In genomic region chr5:144914433-144914906, GRCm38 (mm10) we compare ENCODE assay signal across 8 mouse cellular contexts. TPM values are rescaled to one million over a fixed set of nuclear protein-coding genes. Genes with fewer than 3 reads are reported as not detected.
DNase-seq lines count a peak whose midpoint lies in the region; ATAC-seq and TF ChIP-seq lines count a peak whose summit lies in the region.
"Had no signal": no experiment of that assay in that cellular context is flagged by ENCODE, and none has a peak within 500 bp of the region (broad histone marks: within the 10 kb centered on the region; RNA-seq: fewer than 3 reads in every experiment).

No protein-coding gene starts in this region.

- no peak for TF ChIP-seq CTCF in cortical plate, adult 2 months (IDR thresholded peaks at IDR 0.05; ENCODE audit: extremely low read depth, insufficient read depth, low read length)

- no peak for DNase-seq in hindbrain, embryonic 11.5 days (ENCODE audit: low spot score)
- no peak for DNase-seq in hindbrain, embryonic 14.5 days (ENCODE audit: low spot score)
- DNase-seq in ovary, postnatal 36 days (ENCODE audit: low spot score): no peak
- DNase-seq: lung, embryonic 14.5 days had no signal

- no peak overlapping the region for H3K4me2 ChIP-seq in hindbrain, embryonic 13.5 days
- no peak overlapping the region for H3K4me2 ChIP-seq in hindbrain, embryonic 11.5 days (replicated peaks; ENCODE audit: low read depth, low read length)
- 0 out of 2 replicates have a peak overlapping the region, but pooled peaks have one; percentile 8 for H3K4me2 ChIP-seq in hindbrain, embryonic 14.5 days (replicated peaks)
- no peak overlapping the region for H3K4me2 ChIP-seq in limb, embryonic 15.5 days
- H3K4me2 ChIP-seq: lung, embryonic 14.5 days had no signal

- peak overlapping the region; percentile 48; the same call in 1 of the 2 replicates for H3K27ac ChIP-seq in hindbrain, embryonic 13.5 days
- H3K27ac ChIP-seq in hindbrain, embryonic 11.5 days (ENCODE audit: low read depth, low read length): no peak overlapping the region
- peak overlapping the region; percentile 84 for H3K27ac ChIP-seq in cortical plate, adult 2 months (ENCODE audit: insufficient read depth, low read length)
- H3K27ac ChIP-seq in hindbrain, embryonic 14.5 days: no peak overlapping the region; the same call in 1 of the 2 replicates
- H3K27ac ChIP-seq in limb, embryonic 15.5 days: peak overlapping the region; percentile 3; the same call in 1 of the 2 replicates

- H3K27me3 ChIP-seq in hindbrain, embryonic 13.5 days: no peaks in the 10 kb centered on the region
- H3K27me3 ChIP-seq in hindbrain, embryonic 11.5 days (ENCODE audit: control insufficient read depth, insufficient read depth, low read length): no peaks in the 10 kb centered on the region
- H3K27me3 ChIP-seq in hindbrain, embryonic 14.5 days (ENCODE audit: control insufficient read depth, insufficient read depth, low read length): no peaks in the 10 kb centered on the region
- H3K27me3 ChIP-seq in limb, embryonic 15.5 days: no peaks in the 10 kb centered on the region

- H3K9ac ChIP-seq in hindbrain, embryonic 13.5 days: peak overlapping the region; percentile 35; the same call in 1 of the 2 replicates
- no peak overlapping the region for H3K9ac ChIP-seq in hindbrain, embryonic 11.5 days (ENCODE audit: low read depth, low read length)
- no peak overlapping the region for H3K9ac ChIP-seq in hindbrain, embryonic 14.5 days
- H3K9ac ChIP-seq in limb, embryonic 15.5 days: no peak overlapping the region
- H3K9ac ChIP-seq: lung, embryonic 14.5 days had no signal

- H3K4me3 ChIP-seq in hindbrain, embryonic 13.5 days: no peak overlapping the region
- no peak overlapping the region for H3K4me3 ChIP-seq in hindbrain, embryonic 11.5 days (ENCODE audit: low read depth, low read length)
- H3K4me3 ChIP-seq in cortical plate, adult 2 months (ENCODE audit: insufficient read depth, low read length): no peak overlapping the region
- no peak overlapping the region for H3K4me3 ChIP-seq in hindbrain, embryonic 14.5 days (replicated peaks; ENCODE audit: low read length)
- H3K4me3 ChIP-seq in limb, embryonic 15.5 days: no peak overlapping the region

- no peaks in the 10 kb centered on the region for H3K36me3 ChIP-seq in hindbrain, embryonic 13.5 days
- H3K36me3 ChIP-seq in hindbrain, embryonic 11.5 days (ENCODE audit: control insufficient read depth, insufficient read depth, low read length): no peaks in the 10 kb centered on the region
- H3K36me3 ChIP-seq in hindbrain, embryonic 14.5 days (replicated peaks; ENCODE audit: control insufficient read depth, insufficient read depth): no peaks in the 10 kb centered on the region
- H3K36me3 ChIP-seq in limb, embryonic 15.5 days: no peaks in the 10 kb centered on the region

- WGBS in hindbrain, embryonic 13.5 days: 42% methylated on average over 7 of the region's 7 CpGs
- 46% methylated on average over 7 of the region's 7 CpGs for WGBS in hindbrain, embryonic 11.5 days
- 47% methylated on average over 7 of the region's 7 CpGs for WGBS in hindbrain, embryonic 14.5 days
- 39% methylated on average over 7 of the region's 7 CpGs for WGBS in limb, embryonic 15.5 days

- H3K9me3 ChIP-seq in hindbrain, embryonic 13.5 days: no peaks in the 10 kb centered on the region
- no peaks in the 10 kb centered on the region for H3K9me3 ChIP-seq in hindbrain, embryonic 11.5 days (ENCODE audit: control insufficient read depth, low read length)
- no peaks in the 10 kb centered on the region for H3K9me3 ChIP-seq in hindbrain, embryonic 14.5 days (ENCODE audit: control insufficient read depth, low read length)
- H3K9me3 ChIP-seq in limb, embryonic 15.5 days: no peaks in the 10 kb centered on the region

- no peak for ATAC-seq in hindbrain, embryonic 13.5 days (ENCODE audit: low FRiP score)
- no peak for ATAC-seq in hindbrain, embryonic 11.5 days (ENCODE audit: low FRiP score)
- 0 out of 2 replicates have a peak, but pooled peaks have one; percentile 32 for ATAC-seq in hindbrain, embryonic 14.5 days (ENCODE audit: low FRiP score)
- ATAC-seq in limb, embryonic 15.5 days (ENCODE audit: insufficient number of reproducible peaks, low FRiP score, low TSS enrichment, low read depth): no peak
- no peak for ATAC-seq in erythroblast, adult 5-6 weeks (replicated peaks; ENCODE audit: low FRiP score, poor library complexity, severe bottlenecking)

- no peak for TF ChIP-seq POLR2A in cortical plate, adult 2 months (IDR thresholded peaks at IDR 0.05; ENCODE audit: extremely low read depth, insufficient read depth, low read length)

- H3K4me1 ChIP-seq in hindbrain, embryonic 13.5 days (replicated peaks): peaks cover 65% of the 10 kb centered on the region
- no peaks in the 10 kb centered on the region for H3K4me1 ChIP-seq in hindbrain, embryonic 11.5 days (replicated peaks; ENCODE audit: control insufficient read depth, insufficient read depth, low read length)
- H3K4me1 ChIP-seq in cortical plate, adult 2 months (ENCODE audit: control insufficient read depth, insufficient read depth, low read length): peaks cover 21% of the 10 kb centered on the region
- peaks cover 32% of the 10 kb centered on the region; the same call in 1 of the 2 replicates for H3K4me1 ChIP-seq in hindbrain, embryonic 14.5 days (replicated peaks; ENCODE audit: control insufficient read depth, insufficient read depth, low read length)
- H3K4me1 ChIP-seq in limb, embryonic 15.5 days: peaks cover 43% of the 10 kb centered on the region

RNA-seq across cellular contexts. Expression of gene Smurf1, which starts 51.2 kb away (rescaled TPM):
- 28.2 and 28.4 TPM in 2 replicates for polyA plus RNA-seq in hindbrain, embryonic 13.5 days (2015; fragmentation: Nextera tagmentation; extraction: Ambion mirVana)
- 16.6 and 18.1 TPM in 2 replicates for polyA plus RNA-seq in hindbrain, embryonic 11.5 days (2014; fragmentation: Nextera tagmentation; extraction: Ambion mirVana)
- polyA plus RNA-seq in cortical plate, adult 2 months (2012; rRNA removed): 33.8 and 34.0 TPM in 2 replicates
- polyA plus RNA-seq in hindbrain, embryonic 14.5 days (2014; fragmentation: Nextera tagmentation; extraction: Ambion mirVana): 43.6 and 44.0 TPM in 2 replicates
- 16.3 and 18.3 TPM in 2 replicates for polyA plus RNA-seq in limb, embryonic 15.5 days (2015; fragmentation: Nextera tagmentation; extraction: Ambion mirVana)
- 1.5 TPM in 2 replicates for total RNA-seq in erythroblast, adult 5-6 weeks (2015; ENCODE audit: low replicate concordance)
- total RNA-seq in erythroblast, adult 5-6 weeks (2017; ENCODE audit: low replicate concordance): 1.1 and 2.1 TPM in 2 replicates

Comparison
In these comparisons a context has a peak if more than half of its experiments do, and no peak if none do; other contexts are left out.
1. H3K27ac ChIP-seq: peak in hindbrain, embryonic 13.5 days (single experiment), cortical plate, adult 2 months (single experiment) and limb, embryonic 15.5 days (single experiment); none in hindbrain, embryonic 11.5 days (single experiment) and hindbrain, embryonic 14.5 days (single experiment).